Mouse (Mus musculus) forebrain, embryonic 14.5 days (tissue): ENCODE results near the gene Cd6. TPM values are rescaled to one million over a fixed set of nuclear protein-coding genes. Genes with fewer than 3 reads are reported as not detected.

ENCODE experiments used
- ATAC-seq: fragments of 200-750 bp; cut with Nextera tagmentation; 2 replicates; pipeline ENCODE4 v1.8.0; 2017; ENCODE audit warnings: mild to moderate bottlenecking, moderate library complexity
- DNase-seq: peaks from one replicate; pipeline ENCODE4 v3.0.0-alpha.2; 2015; ENCODE audit warnings: low spot score
- H3K27ac ChIP-seq: fragments of 300-500 bp; sonication (generic); 2 replicates; pipeline ENCODE4 v1.5.1; 2014; ENCODE audit warnings: low read depth, mild to moderate bottlenecking, control low read depth, low read length, moderate library complexity
- H3K27me3 ChIP-seq: fragments of 300-500 bp; sonication (generic); replicated peaks from 2 replicates; pipeline ENCODE4 v1.6.1; 2014; ENCODE audit warnings: low read length, control low read depth, mixed read lengths; ENCODE audit not compliant: control insufficient read depth, insufficient read depth
- H3K36me3 ChIP-seq: fragments of 300-500 bp; sonication (generic); 2 replicates; pipeline ENCODE4 v1.6.1; 2014; ENCODE audit warnings: low read length, control low read depth; ENCODE audit not compliant: control insufficient read depth, insufficient read depth
- H3K4me1 ChIP-seq: fragments of 300-500 bp; sonication (generic); 2 replicates; pipeline ENCODE4 v1.6.1; 2014; ENCODE audit warnings: antibody characterized with exemption, low read length, control low read depth; ENCODE audit not compliant: control insufficient read depth, insufficient read depth
- H3K4me2 ChIP-seq: fragments of 300-500 bp; sonication (generic); 2 replicates; pipeline ENCODE4 v1.6.1; 2014; ENCODE audit warnings: mild to moderate bottlenecking, control low read depth, low read length
- H3K4me3 ChIP-seq: fragments of 300-500 bp; sonication (generic); 2 replicates; pipeline ENCODE4 v1.5.1; 2014; ENCODE audit warnings: low read depth, low read length, control low read depth
- H3K9ac ChIP-seq: fragments of 300-500 bp; sonication (generic); 2 replicates; pipeline ENCODE4 v1.6.1; 2014; ENCODE audit warnings: mild to moderate bottlenecking, low read length, control low read depth, moderate library complexity
- H3K9me3 ChIP-seq: fragments of 300-500 bp; sonication (generic); replicated peaks from 2 replicates; pipeline ENCODE4 v1.6.1; 2016; ENCODE audit warnings: low read length, control low read depth, mixed read lengths; ENCODE audit not compliant: control insufficient read depth
- WGBS: fragments of 180-500 bp; shearing (Covaris S2); extraction: QIAGEN DNeasy Blood & Tissue Kit; methylation state at CpG from one replicate; pipeline ENCODE4 v1.1.7; 2014; 5-methylcytosine and 5-hydroxymethylcytosine counted together
- polyA plus RNA-seq: library from polyadenylated mRNA; unstranded; fragments of >200 nt; fragmentation: Nextera tagmentation; extraction: Ambion mirVana; gene quantifications from 2 replicates; pipeline ENCODE4 v1.2.1, GENCODE M21; 2014

The Cd6 gene
- polyA plus RNA-seq, 1 experiment from 2014 or later: not detected

- H3K4me2 ChIP-seq: no peak overlapping the region
- no peaks in the 10 kb centered on the region for H3K9me3 ChIP-seq
- no peaks in the 10 kb centered on the region for H3K4me1 ChIP-seq
- no peak for ATAC-seq
- no peak overlapping the region for H3K9ac ChIP-seq
- no peaks in the 10 kb centered on the region for H3K27me3 ChIP-seq
- no peak overlapping the region for H3K4me3 ChIP-seq
- no peaks in the 10 kb centered on the region for H3K36me3 ChIP-seq
- DNase-seq: no peak
- no peak overlapping the region for H3K27ac ChIP-seq
- WGBS: 85% methylated on average over 4 of the region's 4 CpGs
Observed at GRCm38 (mm10) chr19:10781641-10782040, 48.2 kb downstream of the Cd6 start.

- Histone ChIP-seq H3K27me3 (no peaks in the 10 kb centered on the region), H3K9ac (no peak overlapping the region), H3K4me3 (no peak overlapping the region), H3K27ac (no peak overlapping the region), H3K36me3 (no peaks in the 10 kb centered on the region), H3K9me3 (no peaks in the 10 kb centered on the region), H3K4me2 (no peak overlapping the region), H3K4me1 (no peaks in the 10 kb centered on the region)
- 89% methylated on average over 4 of the region's 4 CpGs for WGBS
- ATAC-seq: no peak
- DNase-seq: no peak
Observed at GRCm38 (mm10) chr19:10776906-10777305, 53.0 kb downstream of the Cd6 start.

DNA sequence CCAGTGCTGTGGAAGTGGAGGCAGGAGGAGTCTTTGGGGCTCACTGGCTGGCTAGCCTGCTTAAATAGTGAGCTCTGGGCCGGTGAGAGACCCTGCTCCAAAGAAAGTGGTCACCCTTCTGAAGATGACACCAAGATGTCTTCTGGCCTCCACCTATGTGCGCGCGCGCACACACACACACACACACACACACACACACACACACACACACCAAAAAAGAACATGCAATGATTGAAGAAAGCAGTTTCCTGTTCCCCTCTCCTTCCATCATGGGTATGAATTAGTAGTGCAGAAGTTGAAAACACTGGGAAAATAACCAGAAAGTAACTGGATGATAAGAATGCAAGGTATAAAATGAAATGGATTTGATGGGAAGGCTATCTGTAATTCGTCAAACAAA is 55.7 kb downstream of the Cd6 start:
- Histone ChIP-seq H3K27me3 (no peaks in the 10 kb centered on the region), H3K4me1 (no peaks in the 10 kb centered on the region), H3K36me3 (no peaks in the 10 kb centered on the region), H3K9me3 (no peaks in the 10 kb centered on the region), H3K4me3 (no peak overlapping the region), H3K4me2 (no peak overlapping the region), H3K27ac (no peak overlapping the region), H3K9ac (no peak overlapping the region)
- WGBS: 90% methylated on average over 6 of the region's 6 CpGs
- DNase-seq (no peak), ATAC-seq (no peak)

DNA sequence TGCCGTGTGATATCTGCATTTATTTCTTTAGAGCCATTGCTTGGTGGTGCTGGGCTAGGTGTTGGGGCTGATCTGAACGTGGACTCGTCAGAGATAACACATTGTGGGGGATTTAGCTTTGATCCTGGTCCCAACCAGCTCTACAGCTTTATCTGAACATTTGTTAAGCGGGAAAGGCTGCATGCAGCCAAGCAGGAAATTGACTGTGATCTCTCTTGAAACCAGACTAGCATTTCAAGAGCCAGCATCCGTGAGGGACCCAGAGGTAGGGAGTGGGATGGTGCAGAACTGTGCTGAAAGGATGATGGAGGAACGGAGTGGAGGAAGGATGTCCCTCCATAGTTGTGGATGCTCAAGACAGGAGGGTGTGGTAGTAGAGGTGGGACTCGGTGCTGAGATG is 56.5 kb downstream of the Cd6 start:
- H3K9me3 ChIP-seq: no peaks in the 10 kb centered on the region
- no peaks in the 10 kb centered on the region for H3K27me3 ChIP-seq
- no peak for ATAC-seq
- no peak overlapping the region for H3K9ac ChIP-seq
- H3K4me1 ChIP-seq: no peaks in the 10 kb centered on the region
- WGBS: 84% methylated on average over 7 of the region's 7 CpGs
- no peaks in the 10 kb centered on the region for H3K36me3 ChIP-seq
- no peak overlapping the region for H3K4me3 ChIP-seq
- H3K27ac ChIP-seq: no peak overlapping the region
- no peak for DNase-seq
- H3K4me2 ChIP-seq: no peak overlapping the region

DNA sequence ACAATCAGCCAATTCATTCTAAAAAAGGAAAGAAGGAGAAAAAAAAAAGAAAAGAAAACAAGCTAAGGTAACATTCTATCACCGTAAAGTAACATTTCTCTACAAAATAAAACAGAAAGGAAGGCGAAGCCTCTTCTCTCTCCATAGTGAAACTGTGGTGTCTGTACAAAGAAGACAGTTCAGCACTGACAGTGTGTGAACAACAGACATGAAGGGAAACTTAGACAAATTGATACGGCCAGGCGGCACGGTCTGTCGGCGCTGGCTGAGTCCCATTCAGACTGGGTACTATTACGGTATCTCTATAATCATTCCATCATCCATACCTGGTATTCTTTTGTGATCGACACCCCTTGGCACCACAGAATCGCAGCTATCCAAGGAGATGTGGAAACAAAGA is 57.0 kb downstream of the Cd6 start:
- Histone ChIP-seq H3K9ac (no peak overlapping the region), H3K27ac (no peak overlapping the region), H3K4me3 (no peak overlapping the region), H3K4me1 (no peaks in the 10 kb centered on the region), H3K36me3 (no peaks in the 10 kb centered on the region), H3K9me3 (no peaks in the 10 kb centered on the region), H3K4me2 (no peak overlapping the region), H3K27me3 (no peaks in the 10 kb centered on the region)
- 92% methylated on average over 10 of the region's 10 CpGs for WGBS
- DNase-seq (no peak), ATAC-seq (no peak)

GRCm38 (mm10) chr19:10771995-10772394 is 57.9 kb downstream of the Cd6 start:
- no peak for DNase-seq
- Histone ChIP-seq H3K27me3 (no peaks in the 10 kb centered on the region), H3K36me3 (no peaks in the 10 kb centered on the region), H3K9me3 (no peaks in the 10 kb centered on the region), H3K4me1 (no peaks in the 10 kb centered on the region), H3K27ac (no peak overlapping the region), H3K4me2 (no peak overlapping the region), H3K9ac (no peak overlapping the region), H3K4me3 (no peak overlapping the region)
- no peak for ATAC-seq
- 73% methylated on average over 7 of the region's 7 CpGs for WGBS

GRCm38 (mm10) chr19:10769429-10770195 is 60.2 kb downstream of the Cd6 start:
- H3K4me3 ChIP-seq: no peak overlapping the region
- no peak overlapping the region for H3K27ac ChIP-seq
- H3K4me2 ChIP-seq: no peak overlapping the region
- no peak for ATAC-seq
- no peaks in the 10 kb centered on the region for H3K4me1 ChIP-seq
- 68% methylated on average over 12 of the region's 12 CpGs for WGBS
- DNase-seq: peak; percentile 13
- no peaks in the 10 kb centered on the region for H3K27me3 ChIP-seq
- no peak overlapping the region for H3K9ac ChIP-seq
- no peaks in the 10 kb centered on the region for H3K9me3 ChIP-seq
- H3K36me3 ChIP-seq: no peaks in the 10 kb centered on the region

- H3K4me1 ChIP-seq: no peaks in the 10 kb centered on the region
- no peaks in the 10 kb centered on the region for H3K36me3 ChIP-seq
- no peak overlapping the region for H3K4me2 ChIP-seq
- H3K4me3 ChIP-seq: no peak overlapping the region
- H3K9me3 ChIP-seq: no peaks in the 10 kb centered on the region
- DNase-seq (peak; percentile 28), ATAC-seq (no peak)
- H3K27me3 ChIP-seq: no peaks in the 10 kb centered on the region
- H3K9ac ChIP-seq: no peak overlapping the region
- 68% methylated on average over 6 of the region's 6 CpGs for WGBS
- H3K27ac ChIP-seq: no peak overlapping the region
Observed at GRCm38 (mm10) chr19:10768694-10769428, 61.0 kb downstream of the Cd6 start.

GRCm38 (mm10) chr19:10767631-10768030 is 62.2 kb downstream of the Cd6 start:
- DNase-seq (no peak), ATAC-seq (no peak)
- no peaks in the 10 kb centered on the region for H3K36me3 ChIP-seq
- H3K4me3 ChIP-seq: no peak overlapping the region
- no peaks in the 10 kb centered on the region for H3K9me3 ChIP-seq
- WGBS: 85% methylated on average over 10 of the region's 10 CpGs
- no peaks in the 10 kb centered on the region for H3K27me3 ChIP-seq
- H3K4me2 ChIP-seq: no peak overlapping the region
- H3K9ac ChIP-seq: no peak overlapping the region
- no peaks in the 10 kb centered on the region for H3K4me1 ChIP-seq
- no peak overlapping the region for H3K27ac ChIP-seq
